Mouse (Mus musculus) embryonic facial prominence, embryonic 15.5 days (tissue): ENCODE measurements around the gene Atp6v0c. TPM values are rescaled to one million over a fixed set of nuclear protein-coding genes. Genes with fewer than 3 reads are reported as not detected.
A peak's percentile ranks its signal among the peaks of the same experiment; 100 is the strongest.

Experiments
- ATAC-seq: fragments of 200-750 bp; cut with Nextera tagmentation; 2 replicates; pipeline ENCODE4 v1.8.0; 2017; ENCODE audit warnings: low read depth, moderate TSS enrichment; ENCODE audit not compliant: insufficient number of reproducible peaks, low FRiP score, low TSS enrichment
- H3K27ac ChIP-seq: fragments of 300-500 bp; sonication (generic); replicated peaks from 2 replicates; pipeline ENCODE4 v1.5.1; 2015; ENCODE audit warnings: mild to moderate bottlenecking, inconsistent platforms
- H3K27me3 ChIP-seq: fragments of 300-500 bp; sonication (generic); 2 replicates; pipeline ENCODE4 v1.6.1; 2015; ENCODE audit warnings: inconsistent platforms
- H3K36me3 ChIP-seq: fragments of 300-500 bp; sonication (generic); 2 replicates; pipeline ENCODE4 v1.6.1; 2015; ENCODE audit warnings: mild to moderate bottlenecking, inconsistent platforms
- H3K4me1 ChIP-seq: fragments of 300-500 bp; sonication (generic); 2 replicates; pipeline ENCODE4 v1.6.1; 2015; ENCODE audit warnings: inconsistent platforms
- H3K4me2 ChIP-seq: fragments of 300-500 bp; sonication (generic); replicated peaks from 2 replicates; pipeline ENCODE4 v1.6.1; 2015; ENCODE audit warnings: mild to moderate bottlenecking, inconsistent platforms
- H3K4me3 ChIP-seq: fragments of 300-500 bp; sonication (generic); replicated peaks from 2 replicates; pipeline ENCODE4 v1.5.1; 2015; ENCODE audit warnings: mild to moderate bottlenecking, inconsistent platforms
- H3K9ac ChIP-seq: fragments of 300-500 bp; sonication (generic); 2 replicates; pipeline ENCODE4 v1.6.1; 2015; ENCODE audit warnings: inconsistent platforms
- H3K9me3 ChIP-seq: fragments of 300-500 bp; sonication (generic); replicated peaks from 2 replicates; pipeline ENCODE4 v1.6.1; 2016; ENCODE audit warnings: inconsistent platforms
- WGBS: fragments of 180-500 bp; shearing (Covaris S2); methylation state at CpG from one replicate; pipeline ENCODE4 v1.1.7; 2015; 5-methylcytosine and 5-hydroxymethylcytosine counted together
- polyA plus RNA-seq: library from polyadenylated mRNA; unstranded; fragments of >200 nt; fragmentation: Nextera tagmentation; extraction: Ambion mirVana; gene quantifications from 2 replicates; pipeline ENCODE4 v1.2.1, GENCODE M21; 2015

Atp6v0c gene
- polyA plus RNA-seq, 1 experiment from 2014 or later = 539 TPM

- Histone ChIP-seq H3K27me3 (no peaks in the 10 kb centered on the region), H3K9ac (no peak overlapping the region), H3K9me3 (no peaks in the 10 kb centered on the region), H3K4me3 (no peak overlapping the region), H3K4me1 (peaks cover 13% of the 10 kb centered on the region), H3K36me3 (peaks cover 13% of the 10 kb centered on the region), H3K27ac (no peak overlapping the region), H3K4me2 (no peak overlapping the region)
- no peak for ATAC-seq
- WGBS = 92% methylated on average over 9 of the region's 9 CpGs
Observed at GRCm38 (mm10) chr17:24155742-24156141, 13.8 kb downstream of the Atp6v0c start.

GRCm38 (mm10) chr17:24154463-24154862, 15.0 kb downstream of the Atp6v0c start:
- Histone ChIP-seq H3K4me2 (no peak overlapping the region), H3K9ac (no peak overlapping the region), H3K4me3 (no peak overlapping the region), H3K36me3 (peaks cover 13% of the 10 kb centered on the region), H3K27me3 (no peaks in the 10 kb centered on the region), H3K27ac (no peak overlapping the region), H3K9me3 (no peaks in the 10 kb centered on the region), H3K4me1 (peaks cover 13% of the 10 kb centered on the region)
- no peak for ATAC-seq
- WGBS = 63% methylated on average over 3 of the region's 3 CpGs

- peak; percentile 86 for ATAC-seq
- WGBS = under 1% methylated on average over 26 of the region's 26 CpGs
Observed at GRCm38 (mm10) chr17:24151890-24152563, 17.5 kb downstream of the Atp6v0c start.

DNA sequence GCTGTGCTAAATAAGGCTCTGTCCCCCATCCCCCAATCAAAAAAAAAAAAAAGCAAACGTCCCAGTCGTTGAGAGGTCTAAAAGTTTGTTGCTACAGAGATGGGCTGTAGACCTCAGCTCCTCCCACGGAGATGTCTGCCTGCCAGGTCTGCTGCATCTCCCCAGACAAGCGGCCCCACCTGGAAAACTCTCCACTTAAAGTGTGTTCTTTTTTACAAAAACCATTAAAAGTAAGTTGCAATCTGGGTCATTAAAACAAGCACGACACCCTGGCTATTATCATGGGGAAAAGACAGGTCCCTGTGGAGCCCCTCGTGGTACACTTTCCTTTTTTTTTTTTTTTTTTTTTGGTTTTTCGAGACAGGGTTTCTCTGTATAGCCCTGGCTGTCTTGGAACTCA, 18.1 kb downstream of the Atp6v0c start:
- H3K4me2 ChIP-seq = peak overlapping the region; percentile 80
- no peak for ATAC-seq
- H3K9me3 ChIP-seq = no peaks in the 10 kb centered on the region
- peak overlapping the region; percentile 65 for H3K27ac ChIP-seq
- no peaks in the 10 kb centered on the region for H3K27me3 ChIP-seq
- no peaks in the 10 kb centered on the region for H3K36me3 ChIP-seq
- 8% methylated on average over 7 of the region's 7 CpGs for WGBS
- peaks cover 13% of the 10 kb centered on the region for H3K4me1 ChIP-seq
- 0 out of 2 replicates have a peak overlapping the region, but pooled peaks have one; percentile 31 for H3K9ac ChIP-seq
- H3K4me3 ChIP-seq = peak overlapping the region; percentile 47

More at GRCm38 (mm10) chr17:24151890-24152563, 17.5 kb downstream of the Atp6v0c start:
- H3K36me3 ChIP-seq = peaks cover 1% of the 10 kb centered on the region
- 0 out of 2 replicates have a peak overlapping the region, but pooled peaks have one; percentile 31 for H3K9ac ChIP-seq
- peak overlapping the region; percentile 47 for H3K4me3 ChIP-seq
- H3K4me2 ChIP-seq = peak overlapping the region; percentile 80
- H3K4me1 ChIP-seq = peaks cover 13% of the 10 kb centered on the region
- peak overlapping the region; percentile 65 for H3K27ac ChIP-seq
- no peaks in the 10 kb centered on the region for H3K27me3 ChIP-seq
- no peaks in the 10 kb centered on the region for H3K9me3 ChIP-seq

- Histone ChIP-seq H3K27me3 (no peaks in the 10 kb centered on the region), H3K36me3 (no peaks in the 10 kb centered on the region), H3K4me3 (peak within 1 kb of the TSS; percentile 47), H3K27ac (peak within 1 kb of the TSS; percentile 65), H3K4me2 (peak within 1 kb of the TSS; percentile 80), H3K9me3 (no peaks in the 10 kb centered on the region), H3K4me1 (peaks cover 13% of the 10 kb centered on the region), H3K9ac (0 out of 2 replicates have a peak within 1 kb of the TSS, but pooled peaks have one; percentile 31)
- ATAC-seq = no peak
- 68% methylated on average over 2 of the region's 2 CpGs for WGBS
Observed at GRCm38 (mm10) chr17:24150824-24151223, 18.7 kb downstream of the Atp6v0c start, which contains the start of gene Pdpk1. Gene Pdpk1, minus strand, starts transcription at chr17:24150924.

- no peak overlapping the region for H3K4me3 ChIP-seq
- H3K4me2 ChIP-seq = no peak overlapping the region
- WGBS = 88% methylated on average over 7 of the region's 7 CpGs
- no peaks in the 10 kb centered on the region for H3K9me3 ChIP-seq
- ATAC-seq = no peak
- no peak overlapping the region for H3K9ac ChIP-seq
- no peaks in the 10 kb centered on the region for H3K36me3 ChIP-seq
- H3K27ac ChIP-seq = no peak overlapping the region
- H3K4me1 ChIP-seq = peaks cover 13% of the 10 kb centered on the region
- no peaks in the 10 kb centered on the region for H3K27me3 ChIP-seq
Observed at GRCm38 (mm10) chr17:24149421-24149820, 20.1 kb downstream of the Atp6v0c start.

GRCm38 (mm10) chr17:24142897-24143296, 26.6 kb downstream of the Atp6v0c start:
- 41% methylated on average over 2 of the region's 2 CpGs for WGBS
- H3K36me3 ChIP-seq = no peaks in the 10 kb centered on the region
- H3K9me3 ChIP-seq = no peaks in the 10 kb centered on the region
- peaks cover 21% of the 10 kb centered on the region for H3K4me1 ChIP-seq
- no peak for ATAC-seq
- H3K27ac ChIP-seq = no peak overlapping the region
- H3K9ac ChIP-seq = no peak overlapping the region
- no peak overlapping the region for H3K4me3 ChIP-seq
- no peak overlapping the region for H3K4me2 ChIP-seq
- H3K27me3 ChIP-seq = no peaks in the 10 kb centered on the region

DNA sequence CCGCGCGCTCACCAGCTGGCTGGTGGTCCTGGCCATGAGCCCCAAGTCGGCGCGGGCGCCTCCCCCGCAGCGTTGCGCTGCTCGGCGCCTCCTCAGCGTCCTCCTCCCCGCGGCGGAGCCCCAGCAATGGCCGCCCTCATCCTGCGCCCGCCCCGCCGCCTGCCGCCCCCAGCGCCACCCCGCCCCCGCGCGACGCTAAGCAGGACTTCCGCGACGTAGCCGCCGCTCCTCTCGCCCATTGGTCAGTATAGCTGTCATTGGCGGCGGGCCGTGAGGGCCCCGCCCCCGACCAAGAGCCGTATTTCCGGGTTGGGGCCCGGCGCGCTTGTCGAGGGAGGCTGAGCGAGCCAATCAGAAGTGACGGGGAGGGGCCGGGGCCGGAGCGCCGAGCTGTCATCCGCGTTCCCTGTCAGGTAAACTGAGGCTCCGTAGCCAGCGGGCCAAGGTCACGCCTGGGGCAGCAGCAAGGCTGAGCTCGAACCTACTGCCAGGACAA, 28.0 kb downstream of the Atp6v0c start:
- H3K36me3 ChIP-seq = no peaks in the 10 kb centered on the region
- H3K4me2 ChIP-seq = peak overlapping the region; percentile 77
- peak overlapping the region; percentile 93 for H3K27ac ChIP-seq
- peaks cover 29% of the 10 kb centered on the region for H3K4me1 ChIP-seq
- H3K9me3 ChIP-seq = no peaks in the 10 kb centered on the region
- H3K4me3 ChIP-seq = peak overlapping the region; percentile 97
- 1% methylated on average over 56 of the region's 57 CpGs for WGBS
- H3K27me3 ChIP-seq = no peaks in the 10 kb centered on the region
- peak; percentile 96 for ATAC-seq
- peak overlapping the region; percentile 86 for H3K9ac ChIP-seq

DNA sequence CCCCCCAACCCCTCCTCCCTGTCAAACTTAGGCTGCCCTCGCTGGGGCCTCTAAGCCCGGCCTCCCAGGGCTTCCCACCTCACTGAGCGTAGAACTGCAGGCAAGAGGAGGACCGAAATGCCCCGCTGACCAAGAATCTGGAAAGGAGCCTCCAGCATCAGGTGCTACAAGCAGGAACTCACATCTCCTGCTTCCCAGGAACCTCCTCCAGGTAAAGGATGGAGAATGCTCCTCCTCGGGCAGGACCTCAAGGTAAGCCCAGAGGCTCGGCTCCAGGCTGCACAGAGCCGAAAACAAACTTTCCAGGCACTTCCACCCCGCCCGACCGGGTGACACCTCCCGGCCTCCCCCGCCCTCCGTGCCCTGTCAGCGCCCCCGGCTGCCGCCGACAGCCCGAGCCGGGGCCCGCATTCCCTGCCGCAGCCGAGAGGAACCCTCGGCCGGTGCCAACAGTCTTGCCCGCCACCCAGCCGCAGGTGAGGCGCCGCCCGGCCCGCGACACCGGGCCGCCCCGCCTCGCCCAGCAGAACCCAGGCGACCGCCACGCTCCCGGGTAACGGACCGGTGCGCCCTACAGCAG, 28.6 kb downstream of the Atp6v0c start:
- peaks cover 29% of the 10 kb centered on the region for H3K4me1 ChIP-seq
- peak overlapping the region; percentile 77 for H3K4me2 ChIP-seq
- H3K9ac ChIP-seq = peak overlapping the region; percentile 86
- no peaks in the 10 kb centered on the region for H3K36me3 ChIP-seq
- no peaks in the 10 kb centered on the region for H3K27me3 ChIP-seq
- peak; percentile 37; the same call in 1 of the 2 replicates for ATAC-seq
- H3K9me3 ChIP-seq = no peaks in the 10 kb centered on the region
- H3K4me3 ChIP-seq = peak overlapping the region; percentile 97
- H3K27ac ChIP-seq = peak overlapping the region; percentile 93
- 0% methylated on average over 43 of the region's 43 CpGs for WGBS

- no peak for ATAC-seq
- Histone ChIP-seq H3K9me3 (no peaks in the 10 kb centered on the region), H3K4me3 (peak overlapping the region; percentile 97; the same call in 1 of the 2 replicates), H3K4me2 (peak overlapping the region; percentile 77), H3K27me3 (no peaks in the 10 kb centered on the region), H3K27ac (no peak overlapping the region; the same call in 1 of the 2 replicates), H3K4me1 (peaks cover 29% of the 10 kb centered on the region), H3K36me3 (no peaks in the 10 kb centered on the region), H3K9ac (no peak overlapping the region)
- WGBS = 77% methylated on average over 4 of the region's 4 CpGs
Observed at GRCm38 (mm10) chr17:24139968-24140367, 29.5 kb downstream of the Atp6v0c start.

DNA sequence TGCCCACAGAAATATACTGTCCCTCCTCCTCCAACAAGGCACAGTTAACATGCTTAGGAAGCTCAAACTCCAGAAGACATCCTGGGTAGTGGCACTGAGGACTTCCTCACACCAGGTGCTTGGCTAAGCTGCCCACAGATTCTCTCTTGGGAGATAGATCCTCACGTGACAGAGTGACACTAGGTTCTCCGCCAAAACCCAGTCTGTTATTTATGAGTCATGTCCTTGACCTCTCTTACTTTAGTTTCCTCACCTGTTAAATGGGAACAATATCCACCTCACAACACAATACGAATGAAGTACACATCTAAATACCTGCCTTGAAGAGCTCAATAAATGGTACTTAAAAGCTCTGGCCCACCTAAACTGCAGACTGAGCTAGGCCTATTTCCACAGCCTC, 30.2 kb downstream of the Atp6v0c start:
- no peak overlapping the region for H3K27ac ChIP-seq
- 88% methylated on average over 3 of the region's 3 CpGs for WGBS
- no peak for ATAC-seq

More for the DNA sequence above, 30.2 kb downstream of the Atp6v0c start:
- Histone ChIP-seq H3K4me1 (peaks cover 29% of the 10 kb centered on the region), H3K9ac (no peak overlapping the region), H3K27me3 (no peaks in the 10 kb centered on the region), H3K4me3 (no peak overlapping the region), H3K9me3 (no peaks in the 10 kb centered on the region), H3K4me2 (no peak overlapping the region), H3K36me3 (no peaks in the 10 kb centered on the region)
